Mouse (Mus musculus) embryonic stem cell, embryonic (primary cell): ENCODE results near the gene Ptprm.

Source experiments
- CTCF ChIA-PET, 4 experiments: fragments of 300-600 bp in 2 of 4; fragments of 350-600 bp in 2 of 4; sonication (Branson Sonifier 250); formaldehyde crosslinking; loops; one replicate each; lab custom pipeline; 2022; ENCODE audit warnings: inconsistent platforms in 2 of 4; lab: Charles Lee
- POLR2A ChIA-PET, 4 experiments: fragments of 300-600 bp in 2 of 4; fragments of 350-600 bp in 2 of 4; sonication (Branson Sonifier 250); formaldehyde crosslinking; loops; one replicate each; lab custom pipeline; 2022; ENCODE audit warnings: antibody characterized with exemption in 4 of 4, inconsistent platforms in 1 of 4; lab: Charles Lee

Ptprm gene

GRCm38 (mm10) chr17:67084093-67084492, 270.2 kb downstream of the Ptprm start:
- CTCF ChIA-PET, result interaction anchor here in 1 of 4 experiments (1.7 kb wide), 1 partner anchor 56 kb away, joined by 3 read pairs; no protein-coding TSS in a partner anchor
- POLR2A ChIA-PET, result no interaction called here

- ChIA-PET CTCF (no interaction called here), POLR2A (interaction anchor here in 1 of 4 experiments (0.5 kb wide), 1 partner anchor 845 kb away, joined by 3 read pairs; no protein-coding TSS in a partner anchor)
Measured at GRCm38 (mm10) chr17:67079570-67079969, 274.7 kb downstream of the Ptprm start.

- CTCF ChIA-PET, result no interaction called here
Measured at GRCm38 (mm10) chr17:67073580-67073979, 280.7 kb downstream of the Ptprm start.

GRCm38 (mm10) chr17:67073139-67073538, 281.1 kb downstream of the Ptprm start:
- ChIA-PET POLR2A (no interaction called here), CTCF (no interaction called here)

More at GRCm38 (mm10) chr17:67073580-67073979, 280.7 kb downstream of the Ptprm start:
- POLR2A ChIA-PET, result no interaction called here

- ChIA-PET POLR2A (no interaction called here), CTCF (no interaction called here)
Measured at GRCm38 (mm10) chr17:67071231-67072009, 282.8 kb downstream of the Ptprm start.

- CTCF ChIA-PET, result no interaction called here
- POLR2A ChIA-PET, result no interaction called here
Measured at GRCm38 (mm10) chr17:67063611-67064010, 290.6 kb downstream of the Ptprm start.

GRCm38 (mm10) chr17:67055681-67056080, 298.6 kb downstream of the Ptprm start:
- ChIA-PET CTCF (interaction anchor here in 1 of 4 experiments (1.1 kb wide), 1 partner anchor 120 kb away, joined by 3 read pairs; no protein-coding TSS in a partner anchor), POLR2A (interaction anchor here in 1 of 4 experiments (0.6 kb wide), 1 partner anchor 9 kb away, joined by 6 read pairs; no protein-coding TSS in a partner anchor)

GRCm38 (mm10) chr17:67054202-67054601, 300.1 kb downstream of the Ptprm start:
- ChIA-PET CTCF (no interaction called here), POLR2A (interaction anchor here in 1 of 4 experiments (0.6 kb wide), 1 partner anchor 241 kb away, joined by 8 read pairs; no protein-coding TSS in a partner anchor)

- ChIA-PET POLR2A (no interaction called here), CTCF (no interaction called here)
Measured at GRCm38 (mm10) chr17:67052624-67053314, 301.5 kb downstream of the Ptprm start.

- ChIA-PET CTCF (no interaction called here), POLR2A (interaction anchor here in 1 of 4 experiments (0.5 kb wide), 1 partner anchor 949 kb away, joined by 4 read pairs; no protein-coding TSS in a partner anchor)
Measured at GRCm38 (mm10) chr17:67047697-67048096, 306.6 kb downstream of the Ptprm start.

- ChIA-PET CTCF (interaction anchor here in 1 of 4 experiments (0.5 kb wide), 1 partner anchor 376 kb away, joined by 4 read pairs; no protein-coding TSS in a partner anchor), POLR2A (interaction anchor here in 1 of 4 experiments (0.6 kb wide), 1 partner anchor 302 kb away, joined by 3 read pairs; no protein-coding TSS in a partner anchor)
Measured at GRCm38 (mm10) chr17:67038558-67038957, 315.7 kb downstream of the Ptprm start.

- ChIA-PET CTCF (no interaction called here), POLR2A (no interaction called here)
Measured at GRCm38 (mm10) chr17:67033547-67033946, 320.7 kb downstream of the Ptprm start.

GRCm38 (mm10) chr17:67032021-67032420, 322.2 kb downstream of the Ptprm start:
- POLR2A ChIA-PET, result interaction anchor here in 1 of 4 experiments (0.6 to 0.7 kb wide), 2 partner anchors 115 to 683 kb away, joined by 3 read pairs; no protein-coding TSS in a partner anchor

GRCm38 (mm10) chr17:67031341-67031740, 322.9 kb downstream of the Ptprm start:
- CTCF ChIA-PET, result no interaction called here
- POLR2A ChIA-PET, result interaction anchor here in 1 of 4 experiments (0.6 kb wide), 1 partner anchor 684 kb away, joined by 3 read pairs; no protein-coding TSS in a partner anchor

More at GRCm38 (mm10) chr17:67032021-67032420, 322.2 kb downstream of the Ptprm start:
- CTCF ChIA-PET, result no interaction called here

- ChIA-PET CTCF (no interaction called here), POLR2A (no interaction called here)
Measured at GRCm38 (mm10) chr17:67027274-67027673, 327.0 kb downstream of the Ptprm start.

- CTCF ChIA-PET, result interaction anchor here in 1 of 4 experiments (0.6 kb wide), 1 partner anchor 611 kb away, joined by 3 read pairs; no protein-coding TSS in a partner anchor
- POLR2A ChIA-PET, result no interaction called here
Measured at GRCm38 (mm10) chr17:67016501-67016900, 337.8 kb downstream of the Ptprm start.

- CTCF ChIA-PET, result no interaction called here
- POLR2A ChIA-PET, result no interaction called here
Measured at GRCm38 (mm10) chr17:67013217-67013616, 341.0 kb downstream of the Ptprm start.

- CTCF ChIA-PET, result interaction anchor here in 1 of 4 experiments (0.6 kb wide), 1 partner anchor 337 kb away, joined by 6 read pairs; no protein-coding TSS in a partner anchor
- POLR2A ChIA-PET, result no interaction called here
Measured at GRCm38 (mm10) chr17:67011836-67012583, 342.2 kb downstream of the Ptprm start.

GRCm38 (mm10) chr17:67010136-67010535, 344.1 kb downstream of the Ptprm start:
- CTCF ChIA-PET, result interaction anchor here in 1 of 4 experiments (0.7 kb wide), 1 partner anchor 430 kb away, joined by 3 read pairs; no protein-coding TSS in a partner anchor
- POLR2A ChIA-PET, result no interaction called here
